Mouse (Mus musculus) testis, adult 2 months (tissue): Measurements from ENCODE around the gene Nvl. TPM values are rescaled to one million over a fixed set of nuclear protein-coding genes. Genes with fewer than 3 reads are reported as not detected.

ENCODE experiments used
- H3K27ac ChIP-seq: fragments of 200-500 bp; 2 replicates; pipeline ENCODE4 v1.5.1; 2012; ENCODE audit warnings: low read depth, low read length; ENCODE audit not compliant: control insufficient read depth, insufficient read depth
- H3K27me3 ChIP-seq: fragments of 200-500 bp; 2 replicates; pipeline ENCODE4 v1.6.1; 2012; ENCODE audit warnings: mild to moderate bottlenecking, low read length, moderate library complexity; ENCODE audit not compliant: control insufficient read depth, insufficient read depth
- H3K36me3 ChIP-seq: fragments of 200-500 bp; 2 replicates; pipeline ENCODE4 v1.6.1; 2012; ENCODE audit warnings: mild to moderate bottlenecking, low read length; ENCODE audit not compliant: control insufficient read depth, insufficient read depth
- H3K4me1 ChIP-seq: fragments of 200-500 bp; 2 replicates; pipeline ENCODE4 v1.6.1; 2012; ENCODE audit warnings: low read length; ENCODE audit not compliant: control insufficient read depth, insufficient read depth
- H3K4me3 ChIP-seq: fragments of 200-500 bp; 2 replicates; pipeline ENCODE4 v1.5.1; 2012; ENCODE audit warnings: low read depth, mild to moderate bottlenecking, low read length, moderate library complexity, mixed read lengths; ENCODE audit not compliant: control insufficient read depth
- CTCF ChIP-seq: fragments of 200-500 bp; IDR thresholded peaks from 2 replicates; pipeline ENCODE4 v1.5.1; 2012; ENCODE audit warnings: low read depth, mild to moderate bottlenecking, inconsistent platforms, low read length, moderate library complexity; ENCODE audit not compliant: control insufficient read depth, insufficient read depth, insufficient replicate concordance
- POLR2A ChIP-seq: fragments of 200-500 bp; IDR thresholded peaks from 2 replicates; pipeline ENCODE4 v1.6.1; 2012; ENCODE audit warnings: low read depth, mild to moderate bottlenecking, inconsistent platforms, low read length, moderate library complexity; ENCODE audit not compliant: control insufficient read depth
- polyA plus RNA-seq: library from polyadenylated mRNA; depleted of rRNA; stranded (reverse); fragments of >200 nt; gene quantifications from 2 replicates; pipeline ENCODE4 v1.2.3, GENCODE M21; 2012

Gene Nvl
- polyA plus RNA-seq, 1 experiment = 6.2 TPM

DNA sequence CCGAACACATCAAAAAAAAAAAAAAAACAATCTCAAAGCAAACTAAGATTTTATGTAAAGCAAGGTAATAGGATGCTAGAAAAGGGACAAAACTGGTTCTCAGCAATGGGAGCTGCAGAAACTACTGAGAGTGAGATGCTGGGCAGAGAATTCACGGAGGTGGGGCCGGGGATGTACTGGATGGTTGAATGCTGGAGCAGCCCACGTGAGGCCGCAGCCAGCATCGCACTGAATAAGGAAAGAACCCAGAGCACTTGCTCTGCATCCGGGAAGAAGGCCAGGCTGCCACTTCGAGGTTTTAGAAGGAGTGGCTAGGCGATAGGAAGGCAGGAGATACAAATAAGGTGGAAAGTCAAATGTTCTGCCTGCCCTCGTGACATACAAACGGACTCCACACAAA lies 74.3 kb downstream of the Nvl start:
- TF ChIP-seq CTCF (no peak), POLR2A (no peak)
- no peaks in the 10 kb centered on the region for H3K27me3 ChIP-seq
- H3K27ac ChIP-seq = no peak overlapping the region

DNA sequence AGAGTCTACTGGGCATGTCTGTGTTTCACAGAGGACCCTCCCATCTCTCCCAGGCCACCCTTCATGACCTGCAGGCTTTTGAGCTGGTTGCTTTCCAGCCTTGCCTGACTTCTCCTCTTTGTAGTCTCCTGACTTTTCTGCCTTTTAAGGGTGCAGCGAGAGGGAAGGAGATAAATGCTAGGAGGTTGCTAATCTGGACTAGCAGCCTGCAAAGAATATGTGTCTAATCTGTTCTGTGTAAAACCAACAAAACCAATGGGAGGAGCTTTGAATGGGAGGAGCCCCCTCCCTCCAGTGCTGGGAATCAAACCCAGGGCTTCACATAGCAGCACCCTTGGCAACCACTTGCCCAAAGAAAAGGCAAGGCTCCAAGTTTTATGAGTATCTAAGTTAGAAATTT lies 75.7 kb downstream of the Nvl start:
- H3K27ac ChIP-seq = no peak overlapping the region
- H3K4me3 ChIP-seq = no peak overlapping the region
- no peaks in the 10 kb centered on the region for H3K27me3 ChIP-seq
- H3K36me3 ChIP-seq = no peaks in the 10 kb centered on the region
- no peak for TF ChIP-seq CTCF
- TF ChIP-seq POLR2A = no peak
- no peaks in the 10 kb centered on the region for H3K4me1 ChIP-seq

More for the DNA sequence above, 74.3 kb downstream of the Nvl start:
- Histone ChIP-seq H3K4me1 (no peaks in the 10 kb centered on the region), H3K4me3 (no peak overlapping the region), H3K36me3 (no peaks in the 10 kb centered on the region)

DNA sequence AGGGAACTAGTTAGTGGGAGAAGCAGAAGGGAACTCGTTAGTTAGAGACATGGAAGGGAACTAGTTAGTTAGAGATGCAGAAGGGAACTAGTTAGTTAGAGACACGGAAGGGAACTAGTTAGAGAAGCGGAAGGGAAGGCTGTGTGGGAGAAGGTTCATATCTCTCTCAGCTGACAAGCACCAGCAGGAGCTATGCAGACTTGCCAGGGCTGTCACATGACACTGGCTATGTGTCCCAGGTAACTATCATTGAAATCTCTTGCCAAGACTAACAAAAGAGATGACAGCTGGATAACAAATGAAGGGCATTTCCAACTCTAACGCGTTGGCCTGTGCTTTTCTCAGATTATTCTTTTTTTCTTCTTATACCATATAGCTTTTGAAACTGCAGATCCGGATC lies 79.4 kb downstream of the Nvl start:
- Histone ChIP-seq H3K27me3 (no peaks in the 10 kb centered on the region), H3K4me3 (no peak overlapping the region), H3K36me3 (no peaks in the 10 kb centered on the region), H3K27ac (no peak overlapping the region), H3K4me1 (no peaks in the 10 kb centered on the region)
- TF ChIP-seq CTCF (no peak), POLR2A (no peak)

DNA sequence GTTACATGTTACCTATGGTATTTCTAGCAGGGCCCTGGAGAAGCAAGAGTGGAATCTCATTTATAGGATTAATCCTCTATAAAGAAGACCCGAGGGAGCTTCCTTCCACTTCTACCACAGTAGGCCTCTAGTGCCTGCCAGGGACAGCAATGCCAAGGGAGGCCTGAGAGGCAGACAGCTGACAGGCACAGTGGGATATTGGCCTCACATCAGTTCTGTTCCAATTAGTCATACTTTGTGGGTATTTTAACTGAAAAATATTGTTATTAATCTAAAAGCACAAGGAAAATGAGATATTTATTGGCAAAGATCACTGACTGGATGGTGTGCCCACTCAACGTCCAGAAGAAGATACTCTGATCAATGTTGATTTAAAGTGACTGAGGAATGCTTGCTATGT lies 80.0 kb downstream of the Nvl start:
- Histone ChIP-seq H3K4me1 (no peaks in the 10 kb centered on the region), H3K36me3 (no peaks in the 10 kb centered on the region), H3K4me3 (no peak overlapping the region), H3K27ac (no peak overlapping the region), H3K27me3 (no peaks in the 10 kb centered on the region)
- TF ChIP-seq CTCF (no peak), POLR2A (no peak)

DNA sequence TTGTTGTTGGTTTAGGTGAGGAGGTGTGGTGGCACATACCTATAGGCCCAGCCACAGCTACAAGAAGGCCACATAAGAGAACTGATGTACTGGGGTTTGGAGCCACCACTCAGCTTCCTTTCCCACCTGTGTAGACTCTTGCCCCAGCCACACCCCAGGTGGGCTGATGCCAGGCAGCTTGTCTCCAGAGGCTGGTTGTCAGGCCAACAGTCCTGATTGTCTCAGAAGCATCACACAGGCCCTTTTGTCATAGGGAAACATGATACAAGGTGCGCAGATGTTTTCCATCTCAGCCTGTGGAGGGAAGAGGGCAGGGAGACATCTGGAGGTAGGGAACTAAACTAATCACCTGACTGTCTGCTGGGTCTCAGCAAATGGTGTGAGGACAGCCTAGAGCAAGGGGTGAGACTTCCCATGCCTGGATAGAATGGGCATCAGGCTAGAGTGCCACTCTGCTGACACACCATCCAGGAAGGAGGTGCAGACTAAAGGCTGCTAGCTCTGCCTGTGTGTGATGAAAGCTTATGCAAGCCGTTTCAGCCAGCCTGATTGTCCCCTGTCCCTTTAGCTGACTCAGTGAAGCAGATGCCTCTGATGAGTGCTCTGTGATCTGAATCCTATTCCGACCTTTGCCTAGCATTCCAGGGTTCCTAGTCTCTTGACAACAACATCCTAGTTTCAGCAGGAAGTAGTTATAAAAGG lies 82.1 kb downstream of the Nvl start:
- Histone ChIP-seq H3K27me3 (no peaks in the 10 kb centered on the region), H3K27ac (no peak overlapping the region), H3K36me3 (no peaks in the 10 kb centered on the region), H3K4me3 (peak overlapping the region; percentile 73), H3K4me1 (no peaks in the 10 kb centered on the region)
- TF ChIP-seq CTCF (no peak), POLR2A (peak; percentile 40; the same call in 1 of the 2 replicates)

DNA sequence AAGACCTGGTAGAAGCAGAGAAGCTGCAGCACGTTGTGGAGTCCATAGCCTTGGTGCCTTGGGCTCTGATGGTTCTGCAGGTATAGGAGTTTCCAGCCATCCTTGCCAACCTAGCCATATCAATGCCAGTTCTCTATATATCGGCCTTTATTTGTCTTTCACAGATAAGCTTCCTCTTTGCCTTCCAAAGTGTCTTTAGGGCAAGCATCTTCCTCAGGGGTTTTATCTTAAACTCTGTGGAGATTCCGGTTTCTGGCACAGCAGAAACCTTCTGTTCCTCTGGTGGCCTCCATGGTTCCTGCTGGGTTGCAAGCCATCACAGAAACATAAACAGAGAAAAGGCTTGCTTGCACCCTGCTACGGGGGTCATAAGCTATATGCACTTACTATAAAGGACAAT lies 91.1 kb downstream of the Nvl start:
- Histone ChIP-seq H3K36me3 (no peaks in the 10 kb centered on the region), H3K4me1 (no peaks in the 10 kb centered on the region), H3K27me3 (no peaks in the 10 kb centered on the region), H3K27ac (no peak overlapping the region), H3K4me3 (no peak overlapping the region)
- no peak for TF ChIP-seq POLR2A
- no peak for TF ChIP-seq CTCF

DNA sequence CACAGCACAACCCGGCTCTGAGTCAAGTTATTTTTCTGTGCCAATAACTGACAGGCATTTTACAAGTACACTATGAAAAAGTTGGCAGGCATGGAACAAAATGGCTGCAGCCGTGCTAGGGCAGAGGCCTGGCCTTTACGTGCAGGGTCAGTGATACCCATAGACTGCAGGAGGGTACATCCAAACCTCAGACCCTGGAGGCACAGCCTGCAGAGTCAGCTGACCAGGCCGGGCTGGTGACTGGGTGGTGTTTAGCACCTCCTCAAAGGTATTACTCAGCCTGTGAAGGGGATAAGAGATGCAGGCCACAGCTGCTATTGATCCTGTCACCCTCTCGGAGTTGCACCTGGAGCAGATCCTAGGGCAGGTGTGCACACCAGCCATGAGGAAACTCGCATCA lies 93.1 kb downstream of the Nvl start, which contains the start of gene 9130409I23Rik:
Gene 9130409I23Rik, plus strand, starts transcription at position 301 of the 400 bp plus-strand sequence.
- H3K27ac ChIP-seq = no peak within 1 kb of the TSS
- no peaks in the 10 kb centered on the region for H3K36me3 ChIP-seq
- no peaks in the 10 kb centered on the region for H3K27me3 ChIP-seq
- no peak within 1 kb of the TSS for H3K4me3 ChIP-seq
- H3K4me1 ChIP-seq = no peaks in the 10 kb centered on the region
- TF ChIP-seq POLR2A (no peak), CTCF (no peak)
